Mouse (Mus musculus) ovary, postnatal 36 days (tissue): ENCODE data around the gene Atf7.

Experiments
- DNase-seq: peaks from one replicate; pipeline ENCODE4 v3.0.0; 2022; ENCODE audit warnings: low spot score, mixed read lengths

Gene Atf7

DNA sequence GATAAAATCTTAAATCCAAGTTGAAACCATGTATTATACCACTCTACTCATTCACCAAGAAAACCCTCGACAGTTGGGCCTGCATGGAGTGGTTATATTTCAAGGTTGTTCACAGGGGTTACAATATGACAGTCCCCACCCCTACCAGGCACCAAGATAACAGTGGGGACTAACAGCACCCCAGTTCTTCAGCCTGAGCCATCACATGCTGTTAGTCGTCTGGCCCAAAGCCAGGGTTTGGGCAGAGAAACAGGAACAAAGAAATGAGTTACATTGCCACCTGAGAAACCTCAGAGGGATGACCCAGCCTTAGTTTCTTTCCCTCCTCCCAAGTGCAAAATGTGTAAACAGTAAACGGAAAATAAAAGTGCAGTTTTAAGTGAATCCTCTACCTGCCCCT is 125.9 kb downstream of the Atf7 start:
- no peak for DNase-seq

DNA sequence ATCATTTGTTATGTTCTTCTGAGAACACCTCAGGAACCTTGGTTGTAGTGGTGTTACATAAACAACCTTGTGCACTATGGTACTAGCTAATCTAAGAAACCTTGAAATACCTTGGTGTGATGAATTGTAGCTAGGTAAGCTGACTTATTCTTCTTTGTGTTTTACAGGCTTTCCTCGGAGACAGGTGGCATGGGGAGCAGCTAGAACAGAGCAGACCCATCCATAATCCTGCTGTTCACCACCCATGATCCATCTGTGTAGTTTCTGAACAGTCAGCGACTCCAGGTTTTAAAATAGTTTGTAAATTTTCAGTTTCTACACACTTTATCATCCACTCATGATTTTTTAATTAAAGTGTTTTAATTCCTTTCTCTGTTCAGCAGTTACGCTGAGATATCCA is 126.9 kb downstream of the Atf7 start:
- DNase-seq, result no peak

DNA sequence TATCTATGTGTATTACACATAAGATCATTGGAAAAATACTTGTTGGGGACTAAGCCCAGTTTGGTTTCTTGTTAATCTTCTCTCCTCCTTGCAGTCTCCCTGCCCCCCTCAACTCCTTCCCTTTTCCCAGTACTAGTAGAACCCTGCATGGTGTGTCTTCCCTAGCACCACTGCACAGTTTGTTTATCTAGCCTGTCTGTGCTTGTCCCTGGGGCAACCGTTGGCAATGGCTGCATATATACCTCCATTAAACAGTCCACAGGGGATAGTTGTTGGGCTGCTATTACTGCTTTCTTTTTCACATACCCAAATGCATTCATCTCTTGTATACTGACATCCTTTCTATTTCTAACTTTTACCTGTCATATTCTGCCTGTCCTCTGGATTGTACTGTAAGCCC is 137.6 kb downstream of the Atf7 start:
- no peak for DNase-seq

DNA sequence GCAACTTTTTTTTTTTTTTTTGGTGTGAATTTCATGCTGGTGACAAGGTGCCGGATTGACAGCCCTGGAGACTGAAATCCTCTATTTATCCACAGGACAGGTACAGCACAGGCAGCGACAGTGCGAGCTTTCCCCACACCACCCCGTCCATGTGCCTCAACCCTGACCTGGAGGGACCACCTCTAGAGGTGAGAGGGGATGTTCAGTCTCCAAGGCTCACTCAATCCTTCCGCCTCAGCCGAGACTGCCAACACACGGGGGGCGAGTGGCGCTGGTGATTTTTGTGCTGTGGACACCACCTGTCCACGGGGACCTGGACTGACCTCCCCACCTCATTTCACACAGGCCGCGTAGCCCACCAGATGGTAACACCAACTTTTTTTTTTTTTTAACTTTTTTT is 139.4 kb downstream of the Atf7 start:
- DNase-seq, result no peak

DNA sequence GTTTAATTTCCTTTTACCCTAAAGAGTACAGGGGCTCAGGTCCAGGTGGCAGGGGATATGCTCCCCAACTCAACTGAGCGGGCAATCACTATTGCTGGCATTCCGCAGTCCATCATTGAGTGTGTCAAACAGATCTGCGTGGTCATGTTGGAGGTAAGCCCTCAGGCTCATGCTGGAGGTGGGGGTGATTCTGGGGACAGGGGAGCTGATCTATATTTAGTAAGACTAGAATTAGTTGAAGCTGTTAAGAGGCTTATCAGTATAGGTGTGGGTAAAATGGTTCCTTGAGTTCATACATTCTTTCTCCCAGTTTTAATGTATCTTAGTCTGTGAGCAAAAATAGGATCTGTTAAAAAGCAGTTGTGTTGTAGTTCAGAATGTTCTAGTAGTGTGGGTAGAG is 142.1 kb downstream of the Atf7 start:
- no peak for DNase-seq
